Mouse (Mus musculus) spleen, adult 2 months (tissue): ENCODE data around the gene Cct4.

Experiments used
- CTCF ChIP-seq: fragments of 200-500 bp; IDR thresholded peaks from 2 replicates; pipeline ENCODE4 v1.5.1; 2011; ENCODE audit warnings: mild to moderate bottlenecking, inconsistent platforms; ENCODE audit not compliant: insufficient read depth, insufficient read length, insufficient replicate concordance; ENCODE audit errors: extremely low read depth
- POLR2A ChIP-seq: fragments of 200-500 bp; IDR thresholded peaks from 2 replicates; pipeline ENCODE4 v1.6.1; 2011; ENCODE audit warnings: low read depth, low read length, inconsistent platforms

GRCm38 (mm10) chr11:22952668-22953067 lies 37.7 kb upstream of the Cct4 start:
- TF ChIP-seq CTCF (no peak), POLR2A (no peak)
